Mouse (Mus musculus): ENCODE measurements around the gene Sfswap.

DNA sequence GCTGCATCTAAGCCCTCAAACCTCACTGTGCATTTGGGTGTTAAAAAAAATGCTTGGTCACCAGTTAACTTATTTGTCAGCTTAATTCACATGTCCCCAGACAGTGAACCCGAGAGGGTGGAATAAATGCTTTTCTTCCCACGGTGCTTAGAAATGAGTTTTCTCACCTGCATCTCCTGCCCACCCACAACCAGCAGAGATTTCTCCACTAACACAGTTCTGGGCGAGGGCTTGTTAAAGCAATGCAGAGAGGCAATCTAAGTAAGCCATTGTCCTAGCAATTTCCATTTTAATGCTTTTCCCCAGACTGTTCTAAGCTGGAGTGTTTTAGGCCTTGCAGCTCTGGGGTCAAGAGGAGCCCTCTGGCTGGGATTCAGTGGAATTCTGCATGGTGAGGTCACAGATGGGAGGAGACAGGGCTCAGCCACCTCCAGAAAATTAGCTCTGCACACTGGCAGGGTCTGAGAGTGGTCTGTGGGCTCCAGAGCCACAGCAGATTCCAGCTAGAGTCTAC is 25.4 kb upstream of the Sfswap start:
- TF ChIP-seq CTCF (IDR thresholded peaks at IDR 0.05; ENCODE audit: extremely low read depth, insufficient read depth, low read length) (no peak), POLR2A (IDR thresholded peaks at IDR 0.05; ENCODE audit: extremely low read depth, insufficient read depth, low read length) (no peak)

Data from cortical plate, adult 2 months (tissue).